Mouse (Mus musculus) embryonic facial prominence, embryonic 12.5 days (tissue): ENCODE results near the gene Slc25a10. TPM values are rescaled to one million over a fixed set of nuclear protein-coding genes. Genes with fewer than 3 reads are reported as not detected.

Experiments used
- ATAC-seq: fragments of 200-750 bp; cut with Nextera tagmentation; 2 replicates; pipeline ENCODE4 v1.8.0; 2017; ENCODE audit not compliant: insufficient number of reproducible peaks, insufficient read depth, low FRiP score, low TSS enrichment
- H3K27ac ChIP-seq: fragments of 300-500 bp; sonication (generic); 2 replicates; pipeline ENCODE4 v1.5.1; 2016; ENCODE audit warnings: mild to moderate bottlenecking
- H3K27me3 ChIP-seq: fragments of 300-500 bp; sonication (generic); 2 replicates; pipeline ENCODE4 v1.6.1; 2016; ENCODE audit warnings: mild to moderate bottlenecking, moderate library complexity
- H3K36me3 ChIP-seq: fragments of 300-500 bp; sonication (generic); 2 replicates; pipeline ENCODE4 v1.6.1; 2016; ENCODE audit warnings: mild to moderate bottlenecking
- H3K4me1 ChIP-seq: fragments of 300-500 bp; sonication (generic); 2 replicates; pipeline ENCODE4 v1.6.1; 2016
- H3K4me2 ChIP-seq: fragments of 300-500 bp; sonication (generic); replicated peaks from 2 replicates; pipeline ENCODE4 v1.6.1; 2016; ENCODE audit warnings: mild to moderate bottlenecking, moderate library complexity
- H3K4me3 ChIP-seq: fragments of 300-500 bp; sonication (generic); 2 replicates; pipeline ENCODE4 v1.5.1; 2016; ENCODE audit warnings: mild to moderate bottlenecking
- H3K9ac ChIP-seq: fragments of 300-500 bp; sonication (generic); 2 replicates; pipeline ENCODE4 v1.6.1; 2016; ENCODE audit warnings: mild to moderate bottlenecking, moderate library complexity
- H3K9me3 ChIP-seq: fragments of 300-500 bp; sonication (generic); 2 replicates; pipeline ENCODE4 v1.6.1; 2016; ENCODE audit warnings: mild to moderate bottlenecking, moderate library complexity
- WGBS: fragments of 180-500 bp; shearing (Covaris S2); methylation state at CpG from one replicate; pipeline ENCODE4 v1.1.7; 2016; 5-methylcytosine and 5-hydroxymethylcytosine counted together
- polyA plus RNA-seq: library from polyadenylated mRNA; unstranded; fragments of >200 nt; fragmentation: Nextera tagmentation; extraction: Ambion mirVana; gene quantifications from 2 replicates; pipeline ENCODE4 v1.2.1, GENCODE M21; 2016

Gene Slc25a10
- polyA plus RNA-seq, 1 experiment from 2014 or later, result 52.6 TPM

DNA sequence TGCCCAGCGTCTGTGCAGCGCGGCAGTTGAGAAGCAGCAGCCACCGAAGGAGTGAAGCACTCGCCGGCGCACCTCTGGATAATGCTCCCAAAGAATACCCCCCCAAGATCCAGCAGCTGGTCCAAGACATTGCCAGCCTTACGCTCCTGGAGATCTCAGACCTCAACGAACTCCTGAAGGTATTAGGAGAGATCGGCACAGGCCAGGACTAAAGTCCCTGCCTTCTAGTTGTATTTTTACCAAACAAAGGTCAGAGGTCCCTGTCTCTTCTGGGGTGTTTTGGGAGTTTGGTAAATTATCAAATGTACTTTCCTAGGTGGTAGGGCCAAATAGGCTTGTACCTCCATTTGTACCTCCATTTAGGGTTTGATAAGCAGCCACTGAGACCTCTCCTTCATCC, 6.4 kb upstream of the Slc25a10 start:
- 8% methylated on average over 10 of the region's 10 CpGs for WGBS
- Histone ChIP-seq H3K36me3 (peaks cover 67% of the 10 kb centered on the region), H3K27me3 (no peaks in the 10 kb centered on the region), H3K4me2 (peak overlapping the region; percentile 75), H3K9ac (peak overlapping the region; percentile 80), H3K27ac (no peak overlapping the region), H3K4me3 (peak overlapping the region; percentile 87), H3K4me1 (peaks cover 23% of the 10 kb centered on the region), H3K9me3 (no peaks in the 10 kb centered on the region)
- no peak for ATAC-seq

DNA sequence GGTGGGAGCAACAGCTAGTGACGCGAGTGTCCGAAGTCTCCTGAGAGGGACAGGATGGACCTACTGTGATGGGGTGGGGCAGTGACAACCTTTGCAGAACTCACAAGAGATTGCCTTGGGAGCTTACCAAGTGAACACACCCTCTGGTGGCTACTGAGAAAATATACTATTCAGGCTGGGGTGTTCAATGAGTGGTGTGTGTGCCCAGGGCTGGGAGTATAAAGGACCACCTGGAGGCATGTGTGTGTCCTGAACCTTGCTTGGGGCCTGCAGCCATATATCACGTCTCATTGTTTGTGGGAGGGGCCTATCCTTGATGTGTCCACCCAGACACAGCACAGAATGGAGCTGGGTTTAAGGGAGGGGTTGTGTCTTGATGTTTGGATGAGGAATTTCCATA, 3.1 kb upstream of the Slc25a10 start:
- H3K27me3 ChIP-seq, result no peaks in the 10 kb centered on the region
- 75% methylated on average over 4 of the region's 4 CpGs for WGBS
- H3K4me1 ChIP-seq, result peaks cover 43% of the 10 kb centered on the region
- H3K9me3 ChIP-seq, result no peaks in the 10 kb centered on the region
- no peak overlapping the region for H3K9ac ChIP-seq
- H3K4me3 ChIP-seq, result no peak overlapping the region
- H3K4me2 ChIP-seq, result no peak overlapping the region
- ATAC-seq, result no peak
- H3K36me3 ChIP-seq, result peaks cover 36% of the 10 kb centered on the region
- no peak overlapping the region for H3K27ac ChIP-seq

DNA sequence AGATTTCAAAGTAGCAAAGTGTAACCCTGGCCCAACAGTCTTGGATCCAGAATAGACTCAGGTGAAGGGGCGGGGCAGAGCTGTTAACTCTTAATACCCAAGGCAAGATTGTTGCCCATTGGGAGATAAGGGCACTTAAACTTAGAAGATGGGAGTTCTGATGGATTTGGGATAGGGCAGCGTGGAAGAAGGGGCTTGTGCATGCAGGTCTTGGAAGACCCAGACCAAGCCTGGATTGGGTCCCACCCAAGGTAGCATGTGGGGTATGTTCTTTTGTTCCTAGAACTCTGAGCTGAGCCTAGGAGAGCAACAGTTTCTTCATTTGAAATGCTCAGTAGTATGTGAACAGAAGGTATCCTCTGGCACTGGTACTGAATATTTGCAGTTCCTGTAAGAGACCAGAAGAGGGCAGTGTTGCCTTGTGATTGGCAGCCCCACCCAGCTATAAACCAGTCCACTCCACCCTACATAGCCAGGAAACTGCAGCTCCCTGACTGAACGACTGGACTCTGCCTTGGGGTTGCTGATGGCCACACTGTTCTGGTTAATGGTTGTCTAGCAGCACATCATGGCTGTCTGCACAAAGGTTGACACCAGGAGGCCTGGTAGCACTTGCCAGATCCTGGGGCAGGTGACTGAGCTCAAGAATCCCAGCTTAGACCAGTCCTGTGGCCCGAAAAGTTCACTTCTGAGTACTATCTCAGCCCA, 2.4 kb upstream of the Slc25a10 start:
- H3K36me3 ChIP-seq, result peaks cover 34% of the 10 kb centered on the region
- no peak overlapping the region for H3K4me3 ChIP-seq
- H3K9ac ChIP-seq, result no peak overlapping the region
- no peaks in the 10 kb centered on the region for H3K27me3 ChIP-seq
- no peak overlapping the region for H3K4me2 ChIP-seq
- no peaks in the 10 kb centered on the region for H3K9me3 ChIP-seq
- WGBS, result 56% methylated on average over 4 of the region's 4 CpGs
- ATAC-seq, result no peak
- H3K4me1 ChIP-seq, result peaks cover 40% of the 10 kb centered on the region
- H3K27ac ChIP-seq, result 0 out of 2 replicates have a peak overlapping the region, but pooled peaks have one; percentile 14

DNA sequence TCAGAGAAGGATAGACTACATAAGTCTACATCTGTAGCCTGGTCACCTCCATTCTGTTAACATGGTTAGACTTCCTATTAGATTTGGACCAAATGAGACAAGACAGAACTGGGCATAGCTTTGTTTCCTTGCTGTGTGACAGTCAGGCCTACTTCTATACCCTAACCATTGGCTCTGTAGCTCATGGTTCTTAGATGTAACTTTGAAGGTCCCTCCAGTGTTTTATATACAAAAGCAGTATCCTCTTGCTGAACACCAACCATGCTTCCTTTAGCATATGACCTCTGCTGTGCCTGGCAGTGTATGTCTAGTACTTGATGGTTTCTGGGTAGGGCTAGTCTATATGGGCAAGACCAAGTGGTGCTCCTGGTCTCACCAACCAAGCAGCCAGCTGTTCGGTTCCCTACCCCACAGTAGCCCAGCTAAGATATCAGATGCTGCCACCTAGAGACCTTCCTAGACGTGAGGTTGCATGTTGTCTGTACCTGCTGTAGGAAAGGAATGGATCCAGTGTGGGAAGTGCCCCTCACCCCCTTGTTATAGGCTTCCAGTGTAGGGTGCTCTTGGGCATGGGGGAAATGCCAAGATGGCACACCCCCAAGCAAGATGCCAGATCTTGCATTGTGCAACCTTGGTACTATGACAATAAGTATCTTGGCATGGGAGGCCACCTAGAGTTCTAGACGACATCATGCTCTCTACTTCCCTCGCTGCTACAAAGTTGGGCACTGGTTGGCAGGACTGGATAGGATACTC, 1.2 kb upstream of the Slc25a10 start:
- Histone ChIP-seq H3K4me1 (peaks cover 36% of the 10 kb centered on the region), H3K9me3 (no peaks in the 10 kb centered on the region), H3K4me3 (0 out of 2 replicates have a peak overlapping the region, but pooled peaks have one; percentile 95), H3K27ac (no peak overlapping the region), H3K27me3 (no peaks in the 10 kb centered on the region), H3K36me3 (peaks cover 45% of the 10 kb centered on the region), H3K4me2 (peak overlapping the region; percentile 85), H3K9ac (no peak overlapping the region; the same call in 1 of the 2 replicates)
- no peak for ATAC-seq
- 34% methylated on average over 4 of the region's 4 CpGs for WGBS

DNA sequence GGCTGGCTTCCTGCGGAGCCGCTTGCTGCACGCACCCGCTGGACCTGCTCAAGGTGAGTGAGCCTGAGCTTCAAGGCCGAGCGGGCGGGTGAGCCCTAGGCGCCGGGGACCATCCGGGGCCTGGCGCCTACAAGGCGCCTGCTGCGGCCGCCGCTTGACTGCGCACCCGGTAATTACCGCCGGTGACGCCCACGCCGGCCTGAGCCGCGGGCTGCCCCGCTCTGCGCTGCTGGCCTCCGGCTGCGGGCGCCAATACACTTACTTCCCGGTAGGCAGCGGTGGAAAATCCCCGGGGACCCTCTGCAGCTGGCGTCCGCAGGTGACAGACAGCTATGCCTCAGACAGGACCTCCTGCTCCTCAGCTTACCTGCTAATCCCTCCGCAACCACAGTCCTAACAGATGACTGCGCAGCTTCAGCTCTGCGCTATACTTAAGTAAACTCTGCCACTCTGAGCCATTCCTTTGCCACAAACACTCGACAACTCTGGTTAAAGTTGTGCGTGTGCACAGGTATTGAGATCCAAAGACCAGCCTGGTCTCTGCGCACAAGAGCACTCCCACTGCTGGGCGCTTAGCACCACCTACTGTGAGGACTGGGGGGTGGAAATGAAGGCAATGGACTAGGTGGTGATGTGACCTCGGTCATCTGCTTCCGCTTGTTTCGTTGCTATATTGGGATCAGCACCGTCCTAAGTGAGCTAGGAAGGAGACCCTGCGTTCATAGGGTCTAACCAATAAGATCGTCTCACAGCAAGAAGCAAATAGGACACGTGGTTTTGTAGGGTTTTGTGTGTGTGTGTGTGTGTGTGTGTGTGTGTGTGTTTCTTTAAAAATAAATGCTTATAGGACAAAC, 611 bp downstream of the Slc25a10 start:
- H3K36me3 ChIP-seq, result peaks cover 45% of the 10 kb centered on the region

DNA sequence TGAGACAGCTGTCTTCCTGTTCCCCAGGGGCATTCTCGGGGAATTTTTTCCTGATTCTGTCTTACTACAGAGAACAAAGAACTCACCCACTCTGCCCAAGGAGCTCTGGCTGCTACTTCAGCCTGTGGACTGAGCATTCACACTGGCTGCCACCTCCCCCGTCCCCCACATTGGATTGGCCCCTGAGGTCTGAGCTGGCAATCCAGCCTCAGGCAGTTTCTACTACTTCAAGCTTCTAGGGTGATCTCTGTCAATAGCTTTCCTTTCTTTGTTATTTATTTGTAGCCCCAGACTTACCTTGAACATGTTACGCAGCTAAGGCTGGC, 1.2 kb downstream of the Slc25a10 start:
- peaks cover 45% of the 10 kb centered on the region for H3K36me3 ChIP-seq
- peak overlapping the region; percentile 85 for H3K4me2 ChIP-seq
- ATAC-seq, result no peak
- H3K27me3 ChIP-seq, result no peaks in the 10 kb centered on the region
- no peaks in the 10 kb centered on the region for H3K9me3 ChIP-seq
- peak overlapping the region; percentile 85 for H3K9ac ChIP-seq
- H3K4me1 ChIP-seq, result peaks cover 31% of the 10 kb centered on the region
- peak overlapping the region; percentile 95 for H3K4me3 ChIP-seq
- 22% methylated on average over 3 of the region's 3 CpGs for WGBS
- peak overlapping the region; percentile 70 for H3K27ac ChIP-seq

More for the DNA sequence above, 611 bp downstream of the Slc25a10 start:
- Histone ChIP-seq H3K27me3 (no peaks in the 10 kb centered on the region), H3K4me1 (peaks cover 31% of the 10 kb centered on the region), H3K9ac (peak overlapping the region; percentile 85), H3K9me3 (no peaks in the 10 kb centered on the region), H3K4me3 (peak overlapping the region; percentile 95), H3K27ac (peak overlapping the region; percentile 74), H3K4me2 (peak overlapping the region; percentile 85)
- ATAC-seq, result peak; percentile 10; the same call in 1 of the 2 replicates
- under 1% methylated on average over 48 of the region's 48 CpGs for WGBS

DNA sequence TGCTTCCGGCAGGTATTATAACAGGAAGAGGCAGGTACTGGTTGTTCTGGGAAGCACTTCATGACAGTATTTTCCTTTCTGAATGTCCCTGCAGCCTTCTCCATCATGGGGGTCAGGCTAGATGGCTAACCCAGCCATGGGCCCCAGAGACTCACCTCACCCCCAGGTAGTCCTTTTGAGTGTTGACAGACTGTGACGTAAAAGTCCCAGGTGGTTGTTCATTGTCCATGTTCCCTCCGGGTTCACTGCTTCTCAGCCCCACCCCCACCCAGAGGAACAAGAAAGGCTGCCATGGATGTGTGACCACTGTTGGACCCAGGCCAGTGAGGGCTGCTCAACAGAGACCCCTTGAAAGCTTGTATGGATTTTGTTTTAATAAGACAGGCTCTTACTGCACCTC, 1.7 kb downstream of the Slc25a10 start:
- WGBS, result 46% methylated on average over 3 of the region's 3 CpGs
- no peaks in the 10 kb centered on the region for H3K9me3 ChIP-seq
- H3K9ac ChIP-seq, result peak overlapping the region; percentile 85
- peaks cover 45% of the 10 kb centered on the region for H3K36me3 ChIP-seq
- H3K27ac ChIP-seq, result peak overlapping the region; percentile 70; the same call in 1 of the 2 replicates
- no peak for ATAC-seq
- H3K4me1 ChIP-seq, result peaks cover 31% of the 10 kb centered on the region
- peak overlapping the region; percentile 85 for H3K4me2 ChIP-seq
- peak overlapping the region; percentile 95 for H3K4me3 ChIP-seq
- H3K27me3 ChIP-seq, result no peaks in the 10 kb centered on the region

DNA sequence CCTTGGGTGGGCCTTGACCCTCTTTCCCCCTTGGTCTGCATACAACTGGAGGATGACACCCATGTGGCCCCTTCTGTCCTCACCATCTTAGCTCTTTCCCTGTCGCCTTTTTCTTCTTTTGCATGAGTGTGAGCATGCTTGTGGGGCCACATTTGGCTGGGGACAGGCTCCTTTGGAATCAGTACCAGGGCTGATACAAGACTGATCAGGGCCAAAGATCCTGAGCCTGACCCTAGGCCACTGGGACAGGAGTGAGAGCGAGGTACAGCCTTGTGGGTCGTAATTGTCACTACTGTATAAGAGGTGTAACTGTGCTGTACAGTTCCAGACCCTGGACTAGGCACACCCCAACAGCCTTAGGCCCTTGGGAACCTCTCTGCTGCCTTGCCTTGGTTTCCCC, 2.3 kb downstream of the Slc25a10 start:
- Histone ChIP-seq H3K9ac (peak overlapping the region; percentile 85; the same call in 1 of the 2 replicates), H3K9me3 (no peaks in the 10 kb centered on the region), H3K36me3 (peaks cover 45% of the 10 kb centered on the region), H3K4me3 (peak overlapping the region; percentile 95), H3K4me2 (no peak overlapping the region), H3K27me3 (no peaks in the 10 kb centered on the region), H3K27ac (no peak overlapping the region), H3K4me1 (peaks cover 31% of the 10 kb centered on the region)
- no peak for ATAC-seq
- WGBS, result 85% methylated on average over 3 of the region's 3 CpGs

DNA sequence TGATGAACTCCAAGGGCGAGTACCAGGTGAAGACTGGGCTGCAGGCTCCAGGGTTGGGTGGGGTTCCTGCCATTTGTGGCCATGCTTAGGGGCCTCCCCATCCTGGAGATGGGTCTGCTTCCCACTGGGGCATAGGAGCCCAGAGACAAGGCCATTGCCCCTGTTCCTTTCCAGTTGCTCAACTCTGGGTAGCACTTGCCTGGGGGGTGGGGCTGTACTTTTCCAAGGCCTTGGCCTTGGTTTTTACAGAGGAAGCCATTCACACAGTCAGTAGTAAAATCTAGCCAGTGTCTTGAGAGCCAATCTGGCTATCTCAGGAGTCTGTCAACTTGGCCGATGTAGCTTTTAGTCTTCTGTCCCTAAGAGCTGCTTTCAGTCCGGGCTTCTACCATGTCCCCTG, 5.8 kb downstream of the Slc25a10 start:
- H3K4me2 ChIP-seq, result no peak overlapping the region
- no peaks in the 10 kb centered on the region for H3K27me3 ChIP-seq
- H3K9ac ChIP-seq, result no peak overlapping the region
- H3K36me3 ChIP-seq, result peaks cover 49% of the 10 kb centered on the region
- ATAC-seq, result no peak
- no peak overlapping the region for H3K4me3 ChIP-seq
- no peaks in the 10 kb centered on the region for H3K9me3 ChIP-seq
- peaks cover 14% of the 10 kb centered on the region for H3K4me1 ChIP-seq
- WGBS, result 88% methylated on average over 3 of the region's 3 CpGs
- no peak overlapping the region for H3K27ac ChIP-seq

DNA sequence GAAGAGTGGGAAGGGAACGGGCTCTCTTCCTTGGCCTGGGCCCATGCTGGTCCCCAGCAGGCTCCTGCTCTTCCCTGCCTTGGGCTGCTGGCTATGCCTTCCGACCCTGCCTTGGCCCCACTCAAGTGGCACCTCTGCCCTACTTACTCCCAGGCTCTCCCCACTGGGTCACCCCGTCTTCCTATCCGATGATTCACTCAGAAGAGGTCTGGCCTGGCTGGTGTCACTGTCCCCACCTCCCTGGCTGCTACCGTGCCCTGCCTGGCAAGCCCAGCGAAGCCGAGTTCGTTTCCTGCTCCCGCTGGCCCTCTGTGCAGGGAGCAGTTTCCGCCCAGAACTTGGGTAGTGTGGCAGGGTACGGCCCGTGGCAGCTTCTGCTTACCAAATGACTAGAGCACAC, 6.6 kb downstream of the Slc25a10 start:
- no peaks in the 10 kb centered on the region for H3K9me3 ChIP-seq
- peaks cover 6% of the 10 kb centered on the region for H3K4me1 ChIP-seq
- WGBS, result 91% methylated on average over 12 of the region's 12 CpGs
- no peak overlapping the region for H3K4me2 ChIP-seq
- peaks cover 49% of the 10 kb centered on the region for H3K36me3 ChIP-seq
- no peak overlapping the region for H3K9ac ChIP-seq
- ATAC-seq, result no peak
- no peak overlapping the region for H3K27ac ChIP-seq
- no peak overlapping the region for H3K4me3 ChIP-seq
- no peaks in the 10 kb centered on the region for H3K27me3 ChIP-seq

DNA sequence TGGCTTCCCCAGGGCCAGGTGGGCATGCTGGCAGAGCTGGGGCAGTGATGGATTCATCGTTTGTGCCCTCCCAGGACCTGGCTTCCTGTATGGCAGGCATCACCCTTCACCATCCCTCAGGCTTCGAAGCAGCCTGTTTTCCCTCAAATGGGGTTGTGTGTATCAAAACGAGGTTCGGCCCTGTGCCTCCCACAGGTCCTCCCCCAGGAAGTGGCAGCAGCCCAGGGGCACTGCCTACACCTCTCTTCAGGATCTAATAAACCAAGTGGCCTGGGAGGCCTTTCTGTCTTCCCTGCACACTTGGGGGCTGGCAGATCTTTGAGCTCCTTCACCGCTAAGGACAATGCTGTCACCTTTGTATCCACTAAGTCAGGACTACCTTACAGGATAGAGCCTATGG, 7.3 kb downstream of the Slc25a10 start:
- H3K36me3 ChIP-seq, result peaks cover 49% of the 10 kb centered on the region
- no peaks in the 10 kb centered on the region for H3K9me3 ChIP-seq
- no peak overlapping the region for H3K27ac ChIP-seq
- H3K4me1 ChIP-seq, result no peaks in the 10 kb centered on the region
- no peak overlapping the region for H3K4me3 ChIP-seq
- no peaks in the 10 kb centered on the region for H3K27me3 ChIP-seq
- no peak overlapping the region for H3K4me2 ChIP-seq
- 85% methylated on average over 5 of the region's 5 CpGs for WGBS
- no peak overlapping the region for H3K9ac ChIP-seq
- ATAC-seq, result no peak
